Mouse (Mus musculus) stomach, postnatal 0 days (tissue): ENCODE measurements around the gene Ercc8. TPM values are rescaled to one million over a fixed set of nuclear protein-coding genes. Genes with fewer than 3 reads are reported as not detected.

Source experiments
- ATAC-seq: fragments of 200-750 bp; cut with Nextera tagmentation; 2 replicates; pipeline ENCODE4 v1.8.0; 2017; ENCODE audit not compliant: low FRiP score, low TSS enrichment
- DNase-seq: peaks from one replicate; pipeline ENCODE4 v3.0.0-alpha.2; 2016; ENCODE audit warnings: low spot score
- H3K27ac ChIP-seq: fragments of 300-500 bp; sonication (generic); replicated peaks from 2 replicates; pipeline ENCODE4 v1.5.1; 2014; ENCODE audit warnings: mild to moderate bottlenecking, control low read depth
- H3K27me3 ChIP-seq: fragments of 300-500 bp; sonication (generic); 2 replicates; pipeline ENCODE4 v1.6.1; 2014; ENCODE audit warnings: low read length; ENCODE audit not compliant: control insufficient read depth, insufficient read depth
- H3K36me3 ChIP-seq: fragments of 300-500 bp; sonication (generic); 2 replicates; pipeline ENCODE4 v1.6.1; 2014; ENCODE audit warnings: low read length, mixed read lengths; ENCODE audit not compliant: control insufficient read depth, insufficient read depth
- H3K4me1 ChIP-seq: fragments of 300-500 bp; sonication (generic); replicated peaks from 2 replicates; pipeline ENCODE4 v1.6.1; 2014; ENCODE audit warnings: antibody characterized with exemption; ENCODE audit not compliant: control insufficient read depth, insufficient read depth
- H3K4me2 ChIP-seq: fragments of 300-500 bp; sonication (generic); replicated peaks from 2 replicates; pipeline ENCODE4 v1.6.1; 2014; ENCODE audit warnings: low read depth, mild to moderate bottlenecking, control low read depth, moderate library complexity
- H3K4me3 ChIP-seq: fragments of 300-500 bp; sonication (generic); 2 replicates; pipeline ENCODE4 v1.5.1; 2014; ENCODE audit warnings: low read depth, low read length, control low read depth
- H3K9ac ChIP-seq: fragments of 300-500 bp; sonication (generic); 2 replicates; pipeline ENCODE4 v1.6.1; 2014; ENCODE audit warnings: mild to moderate bottlenecking, low read length, control low read depth, mixed read lengths
- H3K9me3 ChIP-seq: fragments of 300-500 bp; sonication (generic); 2 replicates; pipeline ENCODE4 v1.6.1; 2016; ENCODE audit warnings: low read length; ENCODE audit not compliant: control insufficient read depth
- CTCF ChIP-seq: IDR thresholded peaks from 2 replicates; pipeline ENCODE4 v1.5.1; 2016; ENCODE audit warnings: antibody characterized with exemption, low read depth, mild to moderate bottlenecking, moderate library complexity
- EP300 ChIP-seq: optimal IDR thresholded peaks from 2 replicates; pipeline ENCODE3; 2016; ENCODE audit warnings: antibody characterized with exemption
- WGBS: fragments of 180-500 bp; shearing (Covaris S2); extraction: QIAGEN DNeasy Blood & Tissue Kit; methylation state at CpG from one replicate; pipeline ENCODE4 v1.1.7; 2014; 5-methylcytosine and 5-hydroxymethylcytosine counted together
- polyA plus RNA-seq: library from polyadenylated mRNA; unstranded; fragments of >200 nt; fragmentation: Nextera tagmentation; extraction: Ambion mirVana; gene quantifications from 2 replicates; pipeline ENCODE4 v1.2.1, GENCODE M21; 2015

Gene Ercc8
- polyA plus RNA-seq, 1 experiment from 2014 or later, result 8.4 TPM

- Histone ChIP-seq H3K4me2 (no peak overlapping the region), H3K9me3 (no peaks in the 10 kb centered on the region), H3K36me3 (no peaks in the 10 kb centered on the region), H3K4me3 (no peak overlapping the region), H3K9ac (no peak overlapping the region), H3K4me1 (no peaks in the 10 kb centered on the region), H3K27me3 (no peaks in the 10 kb centered on the region), H3K27ac (no peak overlapping the region)
- DNase-seq, result no peak
- no peak for TF ChIP-seq CTCF
- no peak for TF ChIP-seq EP300
- no peak for ATAC-seq
- 79% methylated on average over 2 of the region's 2 CpGs for WGBS
These were observed 48.9 kb downstream of the Ercc8 start for GRCm38 (mm10) chr13:108207447-108207846.

GRCm38 (mm10) chr13:108208090-108208489 lies 49.6 kb downstream of the Ercc8 start:
- H3K27me3 ChIP-seq, result no peaks in the 10 kb centered on the region
- H3K4me3 ChIP-seq, result no peak overlapping the region
- H3K4me1 ChIP-seq, result no peaks in the 10 kb centered on the region
- no peak overlapping the region for H3K27ac ChIP-seq
- H3K9ac ChIP-seq, result no peak overlapping the region
- DNase-seq, result no peak
- H3K9me3 ChIP-seq, result no peaks in the 10 kb centered on the region
- WGBS, result 65% methylated on average over 5 of the region's 5 CpGs
- no peak for ATAC-seq
- H3K36me3 ChIP-seq, result no peaks in the 10 kb centered on the region
- no peak overlapping the region for H3K4me2 ChIP-seq
- TF ChIP-seq EP300 (no peak), CTCF (no peak)

- no peak overlapping the region for H3K9ac ChIP-seq
- no peaks in the 10 kb centered on the region for H3K36me3 ChIP-seq
- no peaks in the 10 kb centered on the region for H3K4me1 ChIP-seq
- no peak for ATAC-seq
- TF ChIP-seq EP300 (no peak), CTCF (no peak)
- H3K27me3 ChIP-seq, result no peaks in the 10 kb centered on the region
- H3K4me2 ChIP-seq, result no peak overlapping the region
- no peaks in the 10 kb centered on the region for H3K9me3 ChIP-seq
- no peak overlapping the region for H3K4me3 ChIP-seq
- 90% methylated on average over 8 of the region's 8 CpGs for whole genome bisulfite sequencing
- DNase-seq, result no peak
- H3K27ac ChIP-seq, result no peak overlapping the region
These were observed 52.4 kb downstream of the Ercc8 start for GRCm38 (mm10) chr13:108210960-108211359.

GRCm38 (mm10) chr13:108212397-108213018 lies 54.0 kb downstream of the Ercc8 start:
- Histone ChIP-seq H3K9me3 (no peaks in the 10 kb centered on the region), H3K27me3 (no peaks in the 10 kb centered on the region), H3K27ac (peak overlapping the region; percentile 63; the same call in 1 of the 2 replicates), H3K4me1 (no peaks in the 10 kb centered on the region), H3K4me2 (no peak overlapping the region), H3K4me3 (no peak overlapping the region), H3K36me3 (no peaks in the 10 kb centered on the region), H3K9ac (no peak overlapping the region)
- TF ChIP-seq EP300 (no peak), CTCF (no peak)
- DNase-seq (peak; percentile 35), ATAC-seq (no peak)
- 45% methylated on average over 5 of the region's 5 CpGs for WGBS

GRCm38 (mm10) chr13:108214081-108214484 lies 55.6 kb downstream of the Ercc8 start, which contains the start of gene Elovl7:
Gene Elovl7 (plus strand): TSS chr13:108214404.
- peak; percentile 97 for ATAC-seq
- no peaks in the 10 kb centered on the region for H3K9me3 ChIP-seq
- H3K4me1 ChIP-seq, result no peaks in the 10 kb centered on the region
- peak within 1 kb of the TSS; percentile 99 for H3K4me2 ChIP-seq
- no peaks in the 10 kb centered on the region for H3K27me3 ChIP-seq
- DNase-seq, result peak; percentile 97
- H3K27ac ChIP-seq, result peak within 1 kb of the TSS; percentile 88
- TF ChIP-seq CTCF (peak; percentile 58; the same call in 1 of the 2 replicates), EP300 (no peak)
- 0% methylated on average over 21 of the region's 40 CpGs for WGBS
- peak within 1 kb of the TSS; percentile 78 for H3K9ac ChIP-seq
- no peaks in the 10 kb centered on the region for H3K36me3 ChIP-seq
- peak within 1 kb of the TSS; percentile 78 for H3K4me3 ChIP-seq

- Histone ChIP-seq H3K4me2 (peak overlapping the region; percentile 99), H3K27ac (peak overlapping the region; percentile 88), H3K4me3 (peak overlapping the region; percentile 78), H3K4me1 (no peaks in the 10 kb centered on the region), H3K9ac (peak overlapping the region; percentile 78), H3K36me3 (no peaks in the 10 kb centered on the region), H3K27me3 (no peaks in the 10 kb centered on the region), H3K9me3 (no peaks in the 10 kb centered on the region)
- ATAC-seq, result peak; percentile 67
- WGBS, result 0% methylated on average over 37 of the region's 50 CpGs
- TF ChIP-seq CTCF (no peak), EP300 (no peak)
- no peak for DNase-seq
These were observed 56.1 kb downstream of the Ercc8 start for GRCm38 (mm10) chr13:108214485-108215107.
